Mouse (Mus musculus): Measurements from ENCODE around the gene Rtf1. TPM values are rescaled to one million over a fixed set of nuclear protein-coding genes. Genes with fewer than 3 reads are reported as not detected.

The Rtf1 gene
- polyA plus RNA-seq, 1 experiment from 2014 or later = 32.6 TPM

DNA sequence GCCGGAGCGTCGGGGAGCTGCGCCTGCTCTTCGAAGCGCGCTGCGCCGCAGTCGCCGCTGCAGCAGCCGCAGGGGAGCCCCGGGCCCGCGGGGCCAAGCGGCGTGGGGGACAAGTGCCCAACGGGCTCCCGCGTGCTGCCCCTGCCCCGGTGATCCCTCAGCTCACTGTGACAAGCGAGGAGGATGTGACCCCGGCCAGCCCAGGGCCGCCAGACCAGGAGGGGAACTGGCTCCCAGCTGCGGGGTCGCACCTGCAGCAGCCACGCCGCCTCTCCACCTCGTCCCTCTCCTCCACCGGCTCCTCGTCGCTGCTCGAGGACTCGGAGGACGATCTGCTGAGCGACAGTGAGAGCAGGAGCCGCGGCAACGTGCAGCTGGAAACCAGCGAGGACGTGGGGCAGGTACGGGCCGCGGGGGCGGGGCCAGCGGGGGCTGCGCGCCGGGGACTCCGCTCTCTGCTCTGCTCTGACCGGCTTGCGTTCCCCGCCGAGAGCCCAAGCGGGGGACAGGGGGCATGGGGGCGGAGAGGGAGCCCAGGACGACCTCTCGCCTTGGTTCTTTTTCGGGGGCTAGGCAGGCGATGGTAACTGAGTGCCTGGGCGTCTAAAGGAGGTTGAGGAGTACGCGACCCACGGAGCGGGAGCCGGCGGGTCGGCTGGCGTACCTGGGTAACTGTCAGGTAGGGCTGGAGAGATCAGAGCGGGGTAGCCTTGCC lies 67.8 kb downstream of the Rtf1 start:
- Histone ChIP-seq H3K4me1 (ENCODE audit: control insufficient read depth, insufficient read depth, low read length) (peaks cover 14% of the 10 kb centered on the region; the same call in 1 of the 2 replicates), H3K36me3 (ENCODE audit: control insufficient read depth, insufficient read depth, low read length) (no peaks in the 10 kb centered on the region), H3K4me2 (ENCODE audit: low read length) (peak overlapping the region; percentile 99), H3K9ac (ENCODE audit: low read length) (peak overlapping the region; percentile 56), H3K27me3 (replicated peaks; ENCODE audit: control insufficient read depth, insufficient read depth, low read length) (peaks cover 43% of the 10 kb centered on the region), H3K4me3 (ENCODE audit: low read depth, low read length) (peak overlapping the region; percentile 56), H3K27ac (ENCODE audit: low read depth, low read length) (no peak overlapping the region), H3K9me3 (replicated peaks; ENCODE audit: control insufficient read depth, low read length) (no peaks in the 10 kb centered on the region)
- DNase-seq (ENCODE audit: low spot score) = no peak
- under 1% methylated on average over 68 of the region's 70 CpGs for WGBS
- peak; percentile 29 for ATAC-seq

DNA sequence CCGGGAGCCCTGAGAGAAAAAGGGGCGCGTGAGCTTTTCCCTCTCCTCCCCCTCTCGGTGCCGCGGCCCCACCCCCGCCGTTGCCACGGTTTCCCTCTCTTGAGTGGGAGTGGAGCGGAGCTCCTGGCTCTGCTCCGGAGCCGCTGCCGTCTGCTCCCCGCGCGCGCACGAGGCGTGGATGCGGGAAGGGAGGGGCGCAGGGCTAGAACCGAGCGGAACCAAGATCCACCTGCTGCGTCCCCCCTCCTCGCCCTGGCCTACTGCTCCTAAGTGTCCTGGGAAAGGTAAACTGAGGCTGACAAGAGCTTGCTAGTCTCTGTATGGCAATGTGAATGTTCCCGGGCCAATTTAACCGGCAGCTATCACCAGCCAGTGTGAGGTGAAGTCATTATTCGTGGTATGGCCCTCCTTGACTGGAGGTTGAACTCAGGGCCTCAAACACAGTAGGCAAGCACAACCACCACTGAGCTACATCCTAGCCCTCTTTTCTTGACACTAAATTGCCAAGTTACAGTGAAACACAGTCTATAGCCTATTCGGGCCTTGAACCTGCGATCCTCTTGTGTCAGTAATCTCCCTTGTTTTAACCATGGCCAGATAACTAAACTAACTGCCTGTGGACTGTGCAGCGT lies 68.4 kb downstream of the Rtf1 start:
- ATAC-seq = no peak
- 11% methylated on average over 18 of the region's 31 CpGs for WGBS
- Histone ChIP-seq H3K4me3 (ENCODE audit: low read depth, low read length) (peak overlapping the region; percentile 56), H3K27me3 (replicated peaks; ENCODE audit: control insufficient read depth, insufficient read depth, low read length) (peaks cover 43% of the 10 kb centered on the region), H3K4me2 (ENCODE audit: low read length) (peak overlapping the region; percentile 99), H3K36me3 (ENCODE audit: control insufficient read depth, insufficient read depth, low read length) (no peaks in the 10 kb centered on the region), H3K9ac (ENCODE audit: low read length) (no peak overlapping the region; the same call in 1 of the 2 replicates), H3K9me3 (replicated peaks; ENCODE audit: control insufficient read depth, low read length) (no peaks in the 10 kb centered on the region), H3K27ac (ENCODE audit: low read depth, low read length) (no peak overlapping the region), H3K4me1 (ENCODE audit: control insufficient read depth, insufficient read depth, low read length) (peaks cover 14% of the 10 kb centered on the region; the same call in 1 of the 2 replicates)
- DNase-seq (ENCODE audit: low spot score) = no peak

DNA sequence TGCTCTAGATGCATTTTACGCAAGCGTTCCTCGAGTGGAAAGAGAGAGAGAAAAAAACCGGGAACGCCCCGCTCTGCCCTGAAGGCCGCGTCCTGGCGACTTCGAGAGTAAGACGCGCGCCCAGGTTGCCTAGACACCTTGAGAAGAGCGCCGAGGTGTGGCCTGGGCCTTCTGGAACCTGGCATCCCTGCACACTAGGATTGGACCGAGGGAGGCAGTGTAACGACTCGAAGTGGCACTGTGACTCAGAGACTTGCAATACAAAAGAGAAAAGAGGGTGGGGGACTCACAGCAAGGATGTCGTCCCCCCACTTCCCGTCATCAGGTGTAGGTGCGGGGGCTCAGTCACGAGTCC lies 68.9 kb downstream of the Rtf1 start:
- Histone ChIP-seq H3K4me2 (ENCODE audit: low read length) (peak overlapping the region; percentile 13; the same call in 1 of the 2 replicates), H3K9me3 (replicated peaks; ENCODE audit: control insufficient read depth, low read length) (no peaks in the 10 kb centered on the region), H3K36me3 (ENCODE audit: control insufficient read depth, insufficient read depth, low read length) (no peaks in the 10 kb centered on the region), H3K27ac (ENCODE audit: low read depth, low read length) (no peak overlapping the region), H3K4me3 (ENCODE audit: low read depth, low read length) (peak overlapping the region; percentile 4; the same call in 1 of the 2 replicates), H3K9ac (ENCODE audit: low read length) (no peak overlapping the region), H3K27me3 (replicated peaks; ENCODE audit: control insufficient read depth, insufficient read depth, low read length) (peaks cover 43% of the 10 kb centered on the region), H3K4me1 (ENCODE audit: control insufficient read depth, insufficient read depth, low read length) (peaks cover 14% of the 10 kb centered on the region; the same call in 1 of the 2 replicates)
- 7% methylated on average over 22 of the region's 22 CpGs for WGBS
- no peak for DNase-seq (ENCODE audit: low spot score)
- ATAC-seq = no peak

DNA sequence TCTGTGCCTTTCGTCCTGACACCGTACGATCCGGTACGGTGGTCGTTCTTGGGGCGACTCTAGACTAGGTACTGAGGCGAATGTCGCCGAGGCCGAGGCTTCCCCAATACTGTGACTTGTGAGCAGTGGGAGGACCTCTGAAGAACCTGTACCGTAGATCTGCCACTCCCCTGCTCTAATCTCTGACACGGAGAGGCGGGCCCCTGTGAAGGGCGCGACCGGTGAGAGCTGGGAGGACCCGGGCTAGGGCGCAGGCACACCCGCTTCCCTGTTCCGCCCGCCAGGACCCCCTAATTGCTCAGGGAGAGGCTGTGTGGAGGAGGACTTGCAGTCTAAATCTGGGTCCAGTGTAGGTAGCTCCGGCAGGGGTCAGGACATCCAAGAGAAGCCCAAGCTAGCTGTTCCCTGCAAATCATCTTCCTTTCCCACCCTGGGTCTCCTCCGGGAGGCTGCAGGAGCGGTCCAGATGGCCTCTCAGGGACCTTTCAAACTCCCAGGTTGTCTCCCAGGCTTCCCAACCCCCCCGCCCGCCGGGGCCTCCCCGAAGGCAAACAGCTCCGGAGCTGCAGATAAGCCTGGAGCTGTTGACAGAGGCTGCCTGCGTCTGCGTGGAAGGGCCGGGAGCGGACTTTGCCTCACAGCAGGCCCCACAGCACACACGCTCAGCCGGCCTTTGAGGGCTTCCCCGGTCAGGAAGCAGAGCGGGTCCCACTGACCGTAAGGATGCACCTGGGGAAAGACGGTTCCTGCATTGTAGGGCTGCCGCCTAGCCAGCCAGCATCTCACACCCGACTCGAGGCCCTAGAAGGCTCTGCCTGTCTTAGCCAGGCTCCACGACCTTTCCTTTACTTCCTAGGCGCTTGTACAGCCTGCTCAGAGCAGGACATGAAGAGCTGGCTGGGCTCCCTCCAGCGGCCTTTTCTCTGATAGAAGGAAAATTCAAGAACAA lies 69.6 kb downstream of the Rtf1 start:
- Histone ChIP-seq H3K9ac (ENCODE audit: low read length) (no peak overlapping the region), H3K27ac (ENCODE audit: low read depth, low read length) (no peak overlapping the region), H3K36me3 (ENCODE audit: control insufficient read depth, insufficient read depth, low read length) (no peaks in the 10 kb centered on the region), H3K4me3 (ENCODE audit: low read depth, low read length) (peak overlapping the region; percentile 4; the same call in 1 of the 2 replicates), H3K4me2 (ENCODE audit: low read length) (peak overlapping the region; percentile 29), H3K27me3 (replicated peaks; ENCODE audit: control insufficient read depth, insufficient read depth, low read length) (peaks cover 43% of the 10 kb centered on the region), H3K9me3 (replicated peaks; ENCODE audit: control insufficient read depth, low read length) (no peaks in the 10 kb centered on the region), H3K4me1 (ENCODE audit: control insufficient read depth, insufficient read depth, low read length) (peaks cover 14% of the 10 kb centered on the region; the same call in 1 of the 2 replicates)
- DNase-seq (ENCODE audit: low spot score) = peak; percentile 14
- ATAC-seq = no peak
- 4% methylated on average over 45 of the region's 46 CpGs for WGBS

DNA sequence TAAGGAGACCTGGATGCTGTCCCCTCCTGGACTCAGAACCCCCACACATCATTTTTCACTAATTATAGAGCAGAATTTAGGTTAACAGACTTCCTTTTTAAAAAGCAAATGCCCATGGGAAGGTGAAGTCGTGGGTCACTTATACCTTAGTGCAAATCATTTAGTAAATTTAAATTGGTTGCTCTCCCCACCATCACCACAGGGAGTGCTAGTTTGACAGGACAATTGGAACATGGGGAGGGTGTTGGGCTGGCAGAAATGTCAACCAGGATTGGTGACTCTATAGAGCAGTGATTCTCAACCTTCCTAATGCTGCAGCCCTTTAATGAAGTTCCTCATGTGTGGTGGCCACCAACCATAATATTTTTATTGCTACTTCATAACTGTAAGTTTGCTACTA lies 70.4 kb downstream of the Rtf1 start:
- Histone ChIP-seq H3K4me3 (ENCODE audit: low read depth, low read length) (no peak overlapping the region), H3K36me3 (ENCODE audit: control insufficient read depth, insufficient read depth, low read length) (no peaks in the 10 kb centered on the region), H3K4me2 (ENCODE audit: low read length) (no peak overlapping the region), H3K27me3 (replicated peaks; ENCODE audit: control insufficient read depth, insufficient read depth, low read length) (peaks cover 43% of the 10 kb centered on the region), H3K9ac (ENCODE audit: low read length) (no peak overlapping the region), H3K9me3 (replicated peaks; ENCODE audit: control insufficient read depth, low read length) (no peaks in the 10 kb centered on the region), H3K27ac (ENCODE audit: low read depth, low read length) (no peak overlapping the region), H3K4me1 (ENCODE audit: control insufficient read depth, insufficient read depth, low read length) (peaks cover 14% of the 10 kb centered on the region; the same call in 1 of the 2 replicates)
- DNase-seq (ENCODE audit: low spot score) = peak; percentile 30
- ATAC-seq = no peak
- WGBS = 8% methylated on average over 1 of the region's 1 CpGs

DNA sequence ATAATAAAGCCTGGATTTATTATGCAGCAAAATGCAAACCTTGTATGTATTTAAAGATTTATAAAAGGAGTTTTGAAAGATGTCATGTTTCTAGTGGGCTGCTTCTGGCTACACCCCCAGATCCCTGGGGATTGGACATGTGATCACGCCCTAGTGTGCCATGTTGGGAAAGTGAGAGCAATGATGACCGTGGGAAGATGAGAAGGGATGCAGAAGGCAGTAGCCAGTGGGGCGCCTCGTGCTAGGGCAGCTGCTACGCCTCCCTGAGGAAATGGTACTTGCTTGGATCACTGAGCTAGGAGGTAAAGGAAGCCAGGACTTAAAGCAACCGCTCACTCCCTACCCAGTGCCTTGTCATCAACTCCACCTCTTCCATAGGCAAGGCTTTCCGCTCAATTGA lies 72.7 kb downstream of the Rtf1 start:
- no peak overlapping the region for H3K4me2 ChIP-seq (ENCODE audit: low read length)
- H3K9ac ChIP-seq (ENCODE audit: low read length) = no peak overlapping the region
- no peaks in the 10 kb centered on the region for H3K9me3 ChIP-seq (replicated peaks; ENCODE audit: control insufficient read depth, low read length)
- peaks cover 33% of the 10 kb centered on the region for H3K27me3 ChIP-seq (replicated peaks; ENCODE audit: control insufficient read depth, insufficient read depth, low read length)
- WGBS = 86% methylated on average over 7 of the region's 7 CpGs
- no peak overlapping the region for H3K27ac ChIP-seq (ENCODE audit: low read depth, low read length)
- H3K4me3 ChIP-seq (ENCODE audit: low read depth, low read length) = no peak overlapping the region
- no peak for ATAC-seq
- DNase-seq (ENCODE audit: low spot score) = no peak
- H3K4me1 ChIP-seq (ENCODE audit: control insufficient read depth, insufficient read depth, low read length) = peaks cover 9% of the 10 kb centered on the region; the same call in 1 of the 2 replicates
- no peaks in the 10 kb centered on the region for H3K36me3 ChIP-seq (ENCODE audit: control insufficient read depth, insufficient read depth, low read length)

DNA sequence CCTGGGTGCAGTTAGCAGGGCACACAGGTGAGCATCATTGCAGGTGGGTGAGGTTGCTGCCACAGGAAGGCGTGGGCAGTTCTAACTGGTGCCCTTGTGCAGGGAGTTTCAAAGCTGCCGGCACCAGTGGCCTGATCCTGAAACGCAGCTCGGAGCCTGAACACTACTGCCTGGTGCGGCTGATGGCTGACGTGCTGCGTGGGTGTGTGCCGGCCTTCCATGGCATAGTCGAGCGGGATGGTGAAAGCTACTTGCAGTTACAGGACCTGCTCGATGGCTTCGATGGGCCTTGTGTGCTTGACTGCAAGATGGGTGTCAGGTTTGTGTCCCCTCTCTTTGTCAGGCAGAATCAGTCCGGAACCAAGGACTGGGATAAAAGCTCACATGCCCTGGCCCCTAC lies 74.4 kb downstream of the Rtf1 start:
- WGBS = 76% methylated on average over 13 of the region's 13 CpGs
- no peak overlapping the region for H3K9ac ChIP-seq (ENCODE audit: low read length)
- 0 out of 2 replicates have a peak, but pooled peaks cover 3% of the 10 kb centered on the region for H3K4me1 ChIP-seq (ENCODE audit: control insufficient read depth, insufficient read depth, low read length)
- H3K36me3 ChIP-seq (ENCODE audit: control insufficient read depth, insufficient read depth, low read length) = no peaks in the 10 kb centered on the region
- no peak for ATAC-seq
- no peaks in the 10 kb centered on the region for H3K9me3 ChIP-seq (replicated peaks; ENCODE audit: control insufficient read depth, low read length)
- peaks cover 16% of the 10 kb centered on the region for H3K27me3 ChIP-seq (replicated peaks; ENCODE audit: control insufficient read depth, insufficient read depth, low read length)
- H3K4me3 ChIP-seq (ENCODE audit: low read depth, low read length) = no peak overlapping the region
- no peak overlapping the region for H3K27ac ChIP-seq (ENCODE audit: low read depth, low read length)
- H3K4me2 ChIP-seq (ENCODE audit: low read length) = no peak overlapping the region
- DNase-seq (ENCODE audit: low spot score) = no peak

DNA sequence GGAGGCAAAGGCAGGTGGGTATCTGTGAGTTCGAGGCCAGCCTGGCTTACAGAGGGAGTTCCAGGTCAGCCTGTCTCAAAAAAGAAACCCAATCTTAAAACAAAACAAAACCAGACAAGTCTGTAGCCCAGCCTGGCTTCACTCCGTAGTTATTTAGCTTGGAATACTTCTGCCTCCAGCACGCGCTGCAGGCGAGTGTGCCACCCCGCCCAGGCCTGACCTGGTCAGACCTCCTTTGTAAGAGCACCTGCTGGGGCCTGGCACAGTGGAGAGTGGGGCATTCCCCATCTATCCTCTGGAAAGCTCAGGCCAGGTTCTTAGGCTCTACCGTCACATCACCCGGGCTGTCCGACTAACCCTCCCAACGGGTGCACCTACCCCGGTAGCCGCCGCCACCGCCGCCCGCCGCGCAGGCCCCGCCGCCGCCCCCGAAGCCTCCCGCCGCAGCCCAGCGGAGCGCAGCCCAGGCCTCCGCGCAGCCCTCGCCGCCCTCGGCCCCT lies 82.8 kb downstream of the Rtf1 start:
- 4% methylated on average over 19 of the region's 31 CpGs for WGBS
- peak overlapping the region; percentile 58 for H3K4me3 ChIP-seq (ENCODE audit: low read depth, low read length)
- peak overlapping the region; percentile 100 for H3K4me2 ChIP-seq (ENCODE audit: low read length)
- no peaks in the 10 kb centered on the region for H3K36me3 ChIP-seq (ENCODE audit: control insufficient read depth, insufficient read depth, low read length)
- no peaks in the 10 kb centered on the region for H3K9me3 ChIP-seq (replicated peaks; ENCODE audit: control insufficient read depth, low read length)
- peak; percentile 43 for ATAC-seq
- H3K9ac ChIP-seq (ENCODE audit: low read length) = peak overlapping the region; percentile 65
- no peak overlapping the region for H3K27ac ChIP-seq (ENCODE audit: low read depth, low read length)
- H3K4me1 ChIP-seq (ENCODE audit: control insufficient read depth, insufficient read depth, low read length) = peaks cover 6% of the 10 kb centered on the region; the same call in 1 of the 2 replicates
- no peak for DNase-seq (ENCODE audit: low spot score)
- H3K27me3 ChIP-seq (replicated peaks; ENCODE audit: control insufficient read depth, insufficient read depth, low read length) = peaks cover 35% of the 10 kb centered on the region
